Mouse (Mus musculus) central nervous system, embryonic 11.5 days (tissue): ENCODE data around the gene Olfr813. TPM values are rescaled to one million over a fixed set of nuclear protein-coding genes. Genes with fewer than 3 reads are reported as not detected.

Experiments
- polyA plus RNA-seq: library from polyadenylated mRNA; depleted of rRNA; stranded (reverse); fragments of >200 nt; gene quantifications from 2 replicates; pipeline ENCODE4 v1.2.3, GENCODE M21; 2012; rRNA removed

The Olfr813 gene
- not detected in 2 replicates for polyA plus RNA-seq

DNA sequence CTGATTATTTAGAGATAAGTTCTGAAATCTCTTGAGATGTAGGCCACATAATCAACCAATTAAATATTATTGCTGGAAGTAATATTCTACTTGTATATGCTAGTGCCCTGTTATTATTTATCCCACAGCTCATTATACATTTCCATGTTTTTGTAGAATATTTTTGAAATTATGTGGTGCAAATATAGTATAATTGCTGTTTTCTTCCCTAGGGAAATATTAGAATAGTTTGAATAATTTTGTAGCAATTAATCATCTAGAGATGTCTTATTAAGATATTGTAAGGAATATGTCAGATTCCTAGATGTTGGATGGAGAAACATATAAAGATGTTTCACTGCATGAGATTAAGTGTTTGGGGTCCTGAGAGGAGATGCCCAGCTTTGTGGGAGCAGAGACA, at the start of gene Olfr813:
Olfr813 (plus strand) TSS at position 301 of the 400 bp plus-strand sequence.

GRCm38 (mm10) chr10:129845994-129846393, 9.2 kb upstream of the Olfr813 start, which contains the start of gene Olfr812:
Gene Olfr812, minus strand, starts transcription at chr10:129846094.

GRCm38 (mm10) chr10:129879751-129880150, 24.6 kb downstream of the Olfr813 start, which contains the start of gene Olfr814:
Gene Olfr814, minus strand, starts transcription at chr10:129879851.

GRCm38 (mm10) chr10:129905767-129906166, 50.6 kb downstream of the Olfr813 start, which contains the start of gene Olfr815:
Gene Olfr815, minus strand, starts transcription at chr10:129905867.

Other genes with a start within 250 kb of the Olfr813 start
- gene Olfr796, start 242.8 kb upstream of the Olfr813 start, polyA plus RNA-seq: not detected in 2 replicates
- gene Olfr798, start 227.4 kb upstream of the Olfr813 start, polyA plus RNA-seq: not detected in 2 replicates
- not detected in 2 replicates for gene Olfr799, start 217.9 kb upstream of the Olfr813 start, polyA plus RNA-seq
- not detected in 2 replicates for gene Olfr800, start 197.7 kb upstream of the Olfr813 start, polyA plus RNA-seq
- not detected in 2 replicates for gene Olfr801, start 181.5 kb upstream of the Olfr813 start, polyA plus RNA-seq
- not detected in 2 replicates for gene Olfr802, start 167.2 kb upstream of the Olfr813 start, polyA plus RNA-seq
- gene Olfr803, start 161.1 kb upstream of the Olfr813 start, polyA plus RNA-seq: not detected in 2 replicates
- gene Olfr804, start 152.2 kb upstream of the Olfr813 start, polyA plus RNA-seq: not detected in 2 replicates
- not detected in 2 replicates for gene Olfr805, start 126.0 kb upstream of the Olfr813 start, polyA plus RNA-seq
- not detected in 2 replicates for gene Olfr806, start 113.4 kb upstream of the Olfr813 start, polyA plus RNA-seq
- not detected in 2 replicates for gene Olfr807, start 97.6 kb upstream of the Olfr813 start, polyA plus RNA-seq
- gene Olfr808, start 89.9 kb upstream of the Olfr813 start, polyA plus RNA-seq: not detected in 2 replicates
- not detected in 2 replicates for gene Olfr809, start 80.7 kb upstream of the Olfr813 start, polyA plus RNA-seq
- gene Olfr810, start 60.5 kb upstream of the Olfr813 start, polyA plus RNA-seq: not detected in 2 replicates
- not detected in 2 replicates for gene Olfr811, start 51.0 kb upstream of the Olfr813 start, polyA plus RNA-seq
- gene Olfr812, start 9.3 kb upstream of the Olfr813 start, polyA plus RNA-seq: not detected in 2 replicates
- not detected in 2 replicates for gene Olfr814, start 24.5 kb downstream of the Olfr813 start, polyA plus RNA-seq
- gene Olfr815, start 50.5 kb downstream of the Olfr813 start, polyA plus RNA-seq: not detected in 2 replicates
- not detected in 2 replicates for gene Olfr816, start 60.2 kb downstream of the Olfr813 start, polyA plus RNA-seq
- gene Olfr818, start 93.7 kb downstream of the Olfr813 start, polyA plus RNA-seq: not detected in 2 replicates
- gene Olfr819, start 111.9 kb downstream of the Olfr813 start, polyA plus RNA-seq: not detected in 2 replicates
- gene Olfr247, start 120.8 kb downstream of the Olfr813 start, polyA plus RNA-seq: not detected in 2 replicates
- gene Gm10310, start 129.7 kb downstream of the Olfr813 start, polyA plus RNA-seq: not detected in 2 replicates
- not detected in 2 replicates for gene Olfr820, start 157.3 kb downstream of the Olfr813 start, polyA plus RNA-seq
- gene Olfr821, start 175.0 kb downstream of the Olfr813 start, polyA plus RNA-seq: not detected in 2 replicates
- not detected in 2 replicates for gene Olfr822, start 215.8 kb downstream of the Olfr813 start, polyA plus RNA-seq